Comparison of ENCODE assay signal across 20 mouse cellular contexts in the genomic region with DNA sequence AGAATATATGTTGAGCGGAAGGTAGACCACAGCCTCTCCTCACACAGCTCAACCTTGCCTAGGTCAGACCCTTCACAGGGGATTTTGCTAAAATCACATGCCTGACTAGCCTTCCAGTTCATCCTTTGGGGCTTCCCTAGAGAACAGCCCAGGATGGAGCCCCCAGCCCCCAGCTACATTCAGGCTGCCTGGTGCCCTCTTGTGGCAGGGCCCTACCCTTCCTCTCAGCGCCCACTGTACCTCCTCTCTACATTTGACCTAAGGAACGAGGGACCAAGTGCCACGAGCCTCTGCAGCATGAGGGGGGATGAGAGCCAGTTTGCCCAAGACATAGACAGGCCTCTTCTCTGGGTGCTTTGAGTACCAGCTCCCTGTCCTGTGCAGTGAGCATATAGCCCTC. TPM values are rescaled to one million over a fixed set of nuclear protein-coding genes. Genes with fewer than 3 reads are reported as not detected.
DNase-seq lines count a peak whose midpoint lies in the region; TF ChIP-seq lines count a peak whose summit lies in the region.
"Had no signal": no experiment of that assay in that cellular context is flagged by ENCODE, and none has a peak within 500 bp of the region (broad histone marks: within the 10 kb centered on the region; RNA-seq: fewer than 3 reads in every experiment).

No protein-coding gene starts in this region.

- no peak for DNase-seq in gastrocnemius, adult 2 months
- no peak for DNase-seq in gastrocnemius, postnatal 25 days
- no peak for DNase-seq in left cerebral cortex, adult 2 months (ENCODE audit: extremely low spot score in 1 of 2, low spot score in 2 of 2)
- no peak for DNase-seq in left cerebral cortex, postnatal 4 days
- peak; percentile 26 for DNase-seq in thymus, postnatal 14 days
- DNase-seq in thymus, adult 18-20 months: no peak
- no peak for DNase-seq in yolk sac, embryonic 10.5 days (ENCODE audit: low spot score)
- DNase-seq in heart, postnatal 25 days (ENCODE audit: low spot score): no peak
- DNase-seq: adrenal gland, adult 8-10 months; cerebellum, adult 9-10 months; gastrocnemius, postnatal 36 days; lung, postnatal 10 days had no signal

- no peak overlapping the region for H3K27ac ChIP-seq in gastrocnemius, adult 2 months
- H3K27ac ChIP-seq in left cerebral cortex, adult 2 months: no peak overlapping the region
- H3K27ac ChIP-seq: hindbrain, embryonic 12.5 days; limb, embryonic 10.5 days; liver, embryonic 15.5 days; midbrain, embryonic 13.5 days; neural tube, embryonic 15.5 days had no signal

- peak; percentile 39; the same call in 1 of the 2 replicates for TF ChIP-seq CTCF in gastrocnemius, adult 2 months (IDR thresholded peaks at IDR 0.05)
- peak; percentile 23 for TF ChIP-seq CTCF in left cerebral cortex, adult 2 months (IDR thresholded peaks at IDR 0.05)

- intact Hi-C loops in gastrocnemius, adult 2 months (cut with DNase I): no loop called here
- intact Hi-C loops in left cerebral cortex, adult 2 months (cut with DNase I): no loop called here
- intact Hi-C loops in left cerebral cortex, postnatal 4 days (cut with DNase I): no loop called here
- intact Hi-C loops in heart, postnatal 25 days (cut with DNase I): no loop called here

- H3K4me3 ChIP-seq in gastrocnemius, adult 2 months: no peak overlapping the region
- H3K4me3 ChIP-seq in left cerebral cortex, adult 2 months: no peak overlapping the region
- H3K4me3 ChIP-seq: hindbrain, embryonic 12.5 days; limb, embryonic 10.5 days; liver, embryonic 15.5 days; midbrain, embryonic 13.5 days; myocyte; neural tube, embryonic 15.5 days had no signal

RNA-seq across cellular contexts. Expression of a gene that starts 10.2 kb away (rescaled TPM):
- 1 to 10 TPM; 2.6 to 3.7 TPM for total RNA-seq in gastrocnemius, adult 2 months (2021)
- total RNA-seq in gastrocnemius, postnatal 25 days (2021): 1 to 10 TPM; 1.3 to 2.6 TPM
- total RNA-seq in left cerebral cortex, adult 2 months (2021): 1 to 10 TPM; 5.2 to 6.5 TPM
- 1 to 10 TPM; 2.4 to 6.8 TPM for total RNA-seq in left cerebral cortex, postnatal 4 days (2021)
- total RNA-seq in heart, postnatal 25 days (2021): 1 to 10 TPM; 3.8 to 5.6 TPM
- total RNA-seq: megakaryocyte, adult 5-6 weeks had no signal

RNA-seq across cellular contexts. Expression of a gene that starts 10.4 kb away (rescaled TPM):
- total RNA-seq in gastrocnemius, adult 2 months (2021): under 1 TPM; 0.45 to 0.46 TPM
- total RNA-seq in gastrocnemius, postnatal 25 days (2021): under 1 TPM; 0.61 to 0.70 TPM
- total RNA-seq in left cerebral cortex, adult 2 months (2021): 1 to 10 TPM; 3.1 to 4.1 TPM
- total RNA-seq in left cerebral cortex, postnatal 4 days (2021): 1 to 10 TPM; 3.6 to 7.4 TPM
- total RNA-seq in heart, postnatal 25 days (2021): 1 to 10 TPM in 1 of 2 experiments, under 1 TPM in 1; 0.55 to 1.0 TPM
- total RNA-seq: megakaryocyte, adult 5-6 weeks had no signal

RNA-seq across cellular contexts. Expression of a gene that starts 15.9 kb away (rescaled TPM):
- 1 to 10 TPM; 4.2 to 5.7 TPM for total RNA-seq in gastrocnemius, adult 2 months (2021)
- total RNA-seq in gastrocnemius, postnatal 25 days (2021): 1 to 10 TPM; 3.9 to 4.0 TPM
- total RNA-seq in left cerebral cortex, adult 2 months (2021): 10 to 100 TPM; 27.5 to 31.0 TPM
- 10 to 100 TPM; 32.4 to 35.4 TPM for total RNA-seq in left cerebral cortex, postnatal 4 days (2021)
- 1 to 10 TPM; 4.9 to 5.2 TPM for total RNA-seq in heart, postnatal 25 days (2021)

RNA-seq across cellular contexts. Expression of a gene that starts 16.5 kb away (rescaled TPM):
- 100 to 1,000 TPM; 125 TPM for total RNA-seq in gastrocnemius, adult 2 months (2021)
- total RNA-seq in gastrocnemius, postnatal 25 days (2021): 100 to 1,000 TPM; 120 to 121 TPM
- 100 to 1,000 TPM; 185 to 208 TPM for total RNA-seq in left cerebral cortex, adult 2 months (2021)
- total RNA-seq in left cerebral cortex, postnatal 4 days (2021): 100 to 1,000 TPM; 179 to 192 TPM
- total RNA-seq in heart, postnatal 25 days (2021): 100 to 1,000 TPM; 121 to 131 TPM

RNA-seq across cellular contexts. Expression of a gene that starts 21.9 kb away (rescaled TPM):
- total RNA-seq in gastrocnemius, adult 2 months (2021): not detected
- total RNA-seq in gastrocnemius, postnatal 25 days (2021): not detected
- not detected for total RNA-seq in left cerebral cortex, adult 2 months (2021)
- not detected for total RNA-seq in left cerebral cortex, postnatal 4 days (2021)
- total RNA-seq in heart, postnatal 25 days (2021): not detected
- total RNA-seq: adrenal gland, adult 8-10 months; gastrocnemius, postnatal 36 days; layer of hippocampus, adult 18-20 months; megakaryocyte, adult 5-6 weeks had no signal

Comparison
In these comparisons a context has a peak if more than half of its experiments do, and no peak if none do; other contexts are left out.
1. RNA of a gene that starts 15.9 kb away (total RNA-seq): 32.4 to 35.4 TPM in left cerebral cortex, postnatal 4 days and 27.5 to 31.0 TPM in left cerebral cortex, adult 2 months; 4.2 to 5.7 TPM in gastrocnemius, adult 2 months, 4.9 to 5.2 TPM in heart, postnatal 25 days and 3.9 to 4.0 TPM in gastrocnemius, postnatal 25 days; every median in the first group is over 4 times any median in the second.